19 mouse cellular contexts compared by ENCODE assay signal in genomic region chr5:139189726-139190125, GRCm38 (mm10). TPM values are rescaled to one million over a fixed set of nuclear protein-coding genes. Genes with fewer than 3 reads are reported as not detected.
"Had no signal": no experiment of that assay in that cellular context is flagged by ENCODE, and none has a peak within 500 bp of the region (broad histone marks: within the 10 kb centered on the region; RNA-seq: fewer than 3 reads in every experiment).

No protein-coding gene starts in this region.

- H3K9me3 ChIP-seq: midbrain, embryonic 10.5 days; midbrain, embryonic 12.5 days; neural tube, embryonic 13.5 days; neural tube, embryonic 15.5 days had no signal

- ATAC-seq: midbrain, embryonic 16.5 days had no signal

- H3K4me3 ChIP-seq: midbrain, embryonic 10.5 days; midbrain, embryonic 12.5 days; myocyte; neural tube, embryonic 13.5 days; neural tube, embryonic 15.5 days had no signal

- H3K27ac ChIP-seq: midbrain, embryonic 10.5 days; midbrain, embryonic 12.5 days; neural tube, embryonic 13.5 days; neural tube, embryonic 15.5 days had no signal

- H3K27me3 ChIP-seq: midbrain, embryonic 12.5 days; neural tube, embryonic 13.5 days; neural tube, embryonic 15.5 days had no signal

- DNase-seq: lung, embryonic 14.5 days; lung, postnatal 10 days; lung, postnatal 4 days; midbrain, embryonic 14.5 days; retina, postnatal 1 day; right cerebral cortex, adult 18-20 months; right cerebral cortex, postnatal 25 days; right cerebral cortex, postnatal 4 days; spleen, adult 18-20 months; thymus, adult 18-20 months; thymus, postnatal 14 days; thymus, postnatal 36 days had no signal

- H3K4me1 ChIP-seq: midbrain, embryonic 10.5 days; midbrain, embryonic 12.5 days; neural tube, embryonic 13.5 days had no signal

RNA-seq across cellular contexts. Expression of gene Prkar1b, which starts 39.9 kb away (rescaled TPM):
- total RNA-seq: megakaryocyte-erythroid progenitor cell, adult 5-6 weeks had no signal
